Mouse (Mus musculus) spleen, adult 2 months (tissue): ENCODE data around the gene Isg20.

ENCODE experiments used
- CTCF ChIP-seq: fragments of 200-500 bp; IDR thresholded peaks from 2 replicates; pipeline ENCODE4 v1.5.1; 2011; ENCODE audit warnings: mild to moderate bottlenecking, inconsistent platforms; ENCODE audit not compliant: insufficient read depth, insufficient read length, insufficient replicate concordance; ENCODE audit errors: extremely low read depth
- POLR2A ChIP-seq: fragments of 200-500 bp; IDR thresholded peaks from 2 replicates; pipeline ENCODE4 v1.6.1; 2011; ENCODE audit warnings: low read depth, low read length, inconsistent platforms

DNA sequence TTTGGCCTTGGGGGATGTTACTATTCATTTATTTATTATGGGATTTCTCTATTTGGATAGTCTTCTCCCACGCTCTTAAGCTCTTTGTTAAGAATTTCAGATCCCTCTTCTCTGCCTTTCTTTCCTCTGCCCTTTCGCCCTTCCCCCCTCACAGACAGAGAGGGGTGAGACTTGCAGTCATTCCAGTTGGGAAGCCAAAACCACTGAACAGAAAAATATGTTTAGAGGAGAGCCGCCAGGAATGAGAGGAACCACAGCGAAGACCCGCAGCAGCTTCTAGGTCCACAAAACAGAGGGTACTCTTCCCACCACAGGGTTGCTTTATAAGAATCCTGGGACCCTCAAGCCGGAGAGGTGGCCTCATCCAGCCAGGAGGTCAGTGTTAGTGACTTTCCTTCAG, 41.4 kb downstream of the Isg20 start:
- TF ChIP-seq CTCF: no peak
- TF ChIP-seq POLR2A: no peak
